Mouse (Mus musculus) gastrocnemius, postnatal 4 days (tissue): Measurements from ENCODE around the gene Ap3d1. TPM values are rescaled to one million over a fixed set of nuclear protein-coding genes. Genes with fewer than 3 reads are reported as not detected.
A peak's percentile ranks its signal among the peaks of the same experiment; 100 is the strongest.

ENCODE experiments used
- DNase-seq, 2 experiments: peaks; one replicate each; pipeline ENCODE4 v3.0.0; 2021 to 2022; ENCODE audit warnings: low spot score in 2 of 2, mixed read lengths in 2 of 2
- long read RNA-seq, 2 experiments: library from polyadenylated mRNA; stranded (forward); transcript quantifications; one replicate each; pipeline ENCODE4 v2.0.0; 2021
- total RNA-seq, 2 experiments: library from RNA; stranded (reverse); gene quantifications; 2 replicates each; pipeline ENCODE4 v1.2.3; 2021

Gene Ap3d1
- total RNA-seq: 10 to 100 TPM; 52.1 to 58.7 TPM
- long read RNA-seq, experiment 1, full-length matches to known transcripts: 8 of 24 reads
- long read RNA-seq, experiment 1, partial matches to known transcripts: 12 of 24 reads
- long read RNA-seq, experiment 1, other reads (novel, unspliced or antisense): 4 of 24 reads
- long read RNA-seq, experiment 2, full-length matches to known transcripts: 21 of 49 reads
- long read RNA-seq, experiment 2, partial matches to known transcripts: 14 of 49 reads
- long read RNA-seq, experiment 2, other reads (novel, unspliced or antisense): 14 of 49 reads

DNA sequence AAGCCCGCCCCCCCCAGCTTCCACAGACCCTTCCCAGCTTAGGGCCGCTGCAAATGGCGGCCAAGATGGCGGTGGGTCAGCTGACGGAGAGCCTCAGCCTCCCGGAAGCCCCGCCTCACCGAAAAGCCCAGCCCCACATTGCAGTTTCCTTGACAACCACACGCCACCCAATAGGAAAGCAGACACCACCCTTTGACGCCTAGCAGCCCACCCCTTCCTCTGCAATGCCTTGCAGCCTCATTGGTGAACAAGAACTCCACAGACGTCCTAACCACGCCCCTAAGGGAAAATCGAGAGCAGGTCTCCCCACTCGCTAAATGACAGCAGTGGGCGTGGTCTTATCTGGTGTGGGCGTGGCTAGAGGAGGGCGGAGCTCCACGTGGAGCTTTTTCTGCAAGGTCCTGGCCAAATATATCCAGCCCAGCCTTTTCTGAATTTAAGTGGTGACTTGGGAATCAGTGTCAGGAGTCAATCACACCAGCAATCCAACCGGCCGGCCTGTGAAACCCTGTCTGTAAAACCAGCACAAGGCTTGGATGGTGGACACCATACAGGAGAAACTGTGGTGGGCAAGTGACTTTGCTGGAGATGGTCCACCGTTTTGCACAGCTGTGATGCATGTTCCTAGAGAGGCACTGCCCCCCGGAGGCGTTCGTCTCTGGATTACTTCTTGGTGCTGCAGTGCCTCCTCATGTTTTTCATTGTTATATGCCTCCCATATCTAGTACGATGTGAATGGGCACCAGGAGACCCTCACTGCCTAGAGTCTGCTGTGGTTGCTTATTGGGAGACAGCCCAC is at the start of gene Ap3d1:
Gene Ap3d1, minus strand, starts transcription at position 85 of the 799 bp plus-strand sequence.
- peak; percentile 89 to 96 for DNase-seq

- no peak for DNase-seq
Measured at GRCm38 (mm10) chr10:80791476-80792174, 49.6 kb upstream of the Ap3d1 start.

DNA sequence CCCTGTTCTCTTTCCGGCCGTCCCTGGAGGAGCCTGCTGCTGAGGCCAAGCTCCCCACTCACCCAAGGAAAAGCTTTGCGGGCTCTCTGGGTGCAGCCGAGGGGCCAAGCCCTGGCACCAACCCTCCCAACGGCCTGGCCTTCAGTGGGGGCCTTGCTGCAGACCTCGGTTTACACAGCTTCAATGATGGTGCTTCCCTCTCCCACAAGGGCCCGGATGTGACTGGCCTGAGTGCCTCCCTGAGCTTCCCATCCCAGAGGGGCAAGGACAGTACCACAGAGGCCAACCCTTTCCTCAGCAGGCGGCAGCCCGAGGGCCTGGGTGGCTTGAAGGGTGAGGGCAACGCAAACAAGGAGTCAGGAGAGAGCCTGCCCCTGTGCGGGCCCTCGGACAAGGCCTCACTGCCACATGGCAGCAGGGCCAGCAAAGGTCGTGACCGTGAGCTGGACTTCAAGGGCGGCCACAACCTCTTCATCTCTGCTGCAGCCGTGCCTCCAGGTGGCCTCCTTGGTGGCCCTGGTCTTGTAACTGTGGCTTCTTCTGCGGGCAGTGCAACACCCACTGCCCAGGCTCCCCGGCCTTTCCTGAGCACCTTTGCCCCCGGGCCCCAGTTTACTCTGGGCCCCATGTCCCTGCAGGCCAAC is 48.8 kb upstream of the Ap3d1 start:
- no peak for DNase-seq

- DNase-seq: no peak
Measured at GRCm38 (mm10) chr10:80787517-80787916, 45.5 kb upstream of the Ap3d1 start.

GRCm38 (mm10) chr10:80785963-80786362 is 43.9 kb upstream of the Ap3d1 start:
- no peak for DNase-seq

GRCm38 (mm10) chr10:80784871-80785270 is 42.8 kb upstream of the Ap3d1 start:
- no peak for DNase-seq

- DNase-seq: no peak
Measured at GRCm38 (mm10) chr10:80784302-80784701, 42.2 kb upstream of the Ap3d1 start.

DNA sequence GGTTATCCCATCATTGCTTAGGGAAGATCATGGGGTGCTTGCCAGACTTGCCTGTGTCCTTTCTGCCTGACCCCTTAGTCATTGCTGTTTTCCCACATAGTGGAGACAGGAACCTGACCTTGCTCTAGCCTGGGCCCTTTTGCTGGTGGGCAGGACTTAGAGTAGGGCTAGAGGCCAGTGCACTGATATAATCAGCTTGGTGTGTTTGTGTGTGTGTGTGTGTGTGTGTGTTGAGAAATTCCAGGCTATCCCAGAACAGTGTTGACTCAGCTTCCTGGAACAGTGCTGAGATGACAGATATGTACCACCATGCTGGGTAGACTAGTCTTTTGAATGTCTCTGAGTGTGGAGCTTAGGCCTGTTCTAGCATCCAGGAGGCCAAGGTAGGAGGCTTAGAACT is 37.5 kb upstream of the Ap3d1 start:
- no peak for DNase-seq

- DNase-seq: no peak
Measured at GRCm38 (mm10) chr10:80777123-80777522, 35.1 kb upstream of the Ap3d1 start.

DNA sequence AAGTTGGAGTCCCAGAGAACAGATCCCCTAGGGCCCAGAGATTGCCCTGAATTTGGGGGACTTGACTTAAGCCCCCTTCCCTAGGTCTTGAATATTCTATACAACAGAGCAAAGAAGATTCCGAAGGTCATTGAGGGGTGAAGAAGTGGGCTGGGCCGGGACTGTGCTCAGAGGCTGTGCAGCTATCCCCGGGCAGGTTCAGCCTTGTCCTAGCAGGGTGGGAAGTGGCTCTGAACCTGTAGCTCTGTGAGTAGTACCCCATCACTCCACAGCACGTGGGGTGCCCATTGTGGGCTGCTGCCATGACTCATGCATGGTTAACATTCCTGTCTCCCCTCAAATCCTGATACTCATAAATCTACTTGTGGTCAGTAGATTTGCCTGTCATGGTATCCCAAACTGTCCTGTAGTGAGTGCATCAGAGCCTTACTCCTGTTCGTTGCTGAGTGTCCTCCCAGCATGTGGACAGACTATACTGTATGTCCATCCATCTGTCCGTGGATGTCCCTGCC is 34.4 kb upstream of the Ap3d1 start:
- DNase-seq: no peak

- no peak for DNase-seq
Measured at GRCm38 (mm10) chr10:80775731-80776130, 33.7 kb upstream of the Ap3d1 start.

DNA sequence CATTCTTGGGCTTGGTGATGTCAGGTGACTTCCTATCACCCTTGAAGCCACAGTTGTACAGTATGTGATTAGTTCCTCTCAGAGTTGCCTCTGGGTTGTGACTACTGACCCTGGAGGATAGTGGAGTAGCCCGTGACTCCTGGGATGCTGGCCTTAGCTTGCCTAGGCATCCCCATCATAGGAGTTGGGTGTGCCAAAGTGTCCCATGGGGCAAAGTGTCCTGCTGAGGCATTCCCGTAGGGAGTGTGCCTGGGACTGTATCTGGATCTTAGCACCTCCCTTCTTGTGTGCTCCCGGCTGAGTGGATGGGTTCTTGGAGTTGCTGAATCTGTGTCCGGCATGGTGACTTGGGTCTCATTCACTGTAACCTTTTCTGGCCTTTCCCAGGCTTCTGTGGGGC is 32.9 kb upstream of the Ap3d1 start:
- DNase-seq: no peak

- peak; percentile 61 to 78 for DNase-seq
Measured at GRCm38 (mm10) chr10:80774549-80774948, 32.5 kb upstream of the Ap3d1 start.

DNA sequence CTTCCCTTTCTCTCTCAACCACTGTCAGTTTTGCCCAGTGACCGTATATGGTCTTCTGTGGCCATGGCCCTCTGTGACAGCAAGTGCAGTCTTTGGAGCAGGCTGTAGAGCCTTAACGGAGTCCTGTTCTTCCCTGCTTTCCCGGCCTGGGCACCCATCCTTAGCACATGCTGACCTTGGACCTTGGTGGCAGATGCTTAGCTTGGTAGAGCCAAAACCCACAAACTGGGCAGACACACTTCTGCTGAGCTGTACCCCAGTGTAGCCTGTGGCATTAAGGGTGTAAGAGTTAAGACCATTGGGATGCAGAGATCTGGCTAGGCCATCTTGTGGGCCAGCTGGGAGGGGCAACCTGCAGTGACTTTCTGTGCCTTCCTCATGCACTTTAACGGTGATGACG is 31.8 kb upstream of the Ap3d1 start:
- no peak for DNase-seq

DNA sequence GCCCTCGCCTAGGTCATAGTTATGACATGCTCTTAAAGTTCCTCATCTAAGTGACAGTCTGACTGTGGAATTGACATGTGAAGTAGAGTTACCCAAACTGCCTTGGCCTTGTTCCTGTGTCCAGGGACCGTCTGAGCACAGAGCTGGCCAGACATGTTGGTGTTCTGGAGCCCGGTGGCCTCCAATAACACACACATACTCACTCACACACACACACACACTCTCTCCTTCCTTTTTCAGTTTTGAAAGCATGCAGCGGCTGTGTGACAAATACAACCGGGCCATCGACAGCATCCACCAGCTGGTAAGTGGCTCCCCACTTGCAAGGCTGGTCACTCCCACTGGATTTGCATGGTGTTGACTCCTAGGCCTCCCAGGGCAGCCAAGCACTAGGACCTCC is 26.3 kb upstream of the Ap3d1 start:
- DNase-seq: no peak

GRCm38 (mm10) chr10:80766161-80766815 is 24.2 kb upstream of the Ap3d1 start:
- no peak for DNase-seq

GRCm38 (mm10) chr10:80765746-80766145 is 23.7 kb upstream of the Ap3d1 start:
- DNase-seq: no peak

DNA sequence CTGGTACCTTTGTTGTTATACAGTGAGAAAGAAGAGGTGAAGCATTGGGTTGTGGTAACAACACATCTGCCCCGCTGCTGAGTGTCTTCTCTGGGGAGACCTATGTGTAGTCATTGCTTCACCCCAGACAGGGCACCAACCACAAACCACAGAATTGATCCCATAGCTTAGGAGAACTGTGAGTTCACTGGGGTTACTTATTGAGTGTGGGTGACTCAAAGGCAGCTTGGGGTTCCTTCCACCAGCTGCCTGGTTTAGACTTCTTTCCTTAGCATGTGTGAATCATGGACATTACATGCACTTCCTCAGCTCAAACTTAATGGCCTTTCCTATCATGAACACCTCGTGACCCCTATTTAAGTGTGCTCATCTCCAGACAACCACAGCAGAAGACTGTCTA is 21.4 kb upstream of the Ap3d1 start:
- DNase-seq: no peak

GRCm38 (mm10) chr10:80761821-80762220 is 19.8 kb upstream of the Ap3d1 start:
- DNase-seq: no peak

DNA sequence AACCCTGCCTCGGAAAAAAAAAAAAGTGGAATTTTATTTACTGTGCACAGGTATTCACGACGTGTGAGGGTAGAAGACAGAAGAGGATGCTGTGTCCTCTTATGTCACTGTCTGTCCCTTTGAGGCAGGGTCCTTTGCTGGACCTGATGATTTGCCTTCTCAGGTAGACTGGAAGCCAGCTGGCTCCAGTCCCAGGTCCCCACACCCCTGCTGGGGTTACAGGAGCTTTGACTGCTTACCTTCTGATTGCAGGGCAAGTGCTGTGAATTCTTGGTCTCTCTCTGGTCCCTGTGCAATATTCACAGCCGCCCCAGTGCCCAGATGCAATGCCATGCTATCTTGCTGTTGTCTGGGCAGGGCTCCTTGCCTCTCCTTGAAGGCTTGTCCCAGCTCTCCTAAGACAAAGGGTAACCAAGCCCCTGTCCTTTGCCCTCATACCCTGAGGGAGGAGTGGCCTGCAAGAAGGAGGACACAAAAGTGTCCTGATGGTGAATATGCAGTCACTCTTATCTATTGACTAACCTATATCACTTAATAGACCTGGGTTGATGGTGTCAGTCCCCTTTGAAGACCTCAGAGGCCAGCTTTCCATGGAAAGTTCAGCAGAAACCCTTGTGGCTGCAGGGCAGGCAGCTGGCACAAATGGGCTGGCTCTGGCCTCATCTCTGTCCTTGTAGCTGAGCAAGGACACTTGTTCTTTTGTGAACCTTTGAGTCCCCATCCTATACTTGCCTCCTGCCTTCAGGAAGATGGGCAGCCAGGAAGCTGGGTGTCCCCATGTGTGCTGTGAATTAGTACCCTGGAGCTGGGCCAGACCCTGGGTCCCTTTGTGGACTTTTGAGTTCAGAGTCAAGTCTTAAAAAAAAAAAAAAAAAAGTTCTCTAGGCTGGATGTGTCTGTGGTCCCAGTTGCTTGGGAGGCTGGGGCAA is 18.8 kb upstream of the Ap3d1 start:
- DNase-seq: no peak
